ENCODE assay signal across 7 mouse cellular contexts in the genomic region with DNA sequence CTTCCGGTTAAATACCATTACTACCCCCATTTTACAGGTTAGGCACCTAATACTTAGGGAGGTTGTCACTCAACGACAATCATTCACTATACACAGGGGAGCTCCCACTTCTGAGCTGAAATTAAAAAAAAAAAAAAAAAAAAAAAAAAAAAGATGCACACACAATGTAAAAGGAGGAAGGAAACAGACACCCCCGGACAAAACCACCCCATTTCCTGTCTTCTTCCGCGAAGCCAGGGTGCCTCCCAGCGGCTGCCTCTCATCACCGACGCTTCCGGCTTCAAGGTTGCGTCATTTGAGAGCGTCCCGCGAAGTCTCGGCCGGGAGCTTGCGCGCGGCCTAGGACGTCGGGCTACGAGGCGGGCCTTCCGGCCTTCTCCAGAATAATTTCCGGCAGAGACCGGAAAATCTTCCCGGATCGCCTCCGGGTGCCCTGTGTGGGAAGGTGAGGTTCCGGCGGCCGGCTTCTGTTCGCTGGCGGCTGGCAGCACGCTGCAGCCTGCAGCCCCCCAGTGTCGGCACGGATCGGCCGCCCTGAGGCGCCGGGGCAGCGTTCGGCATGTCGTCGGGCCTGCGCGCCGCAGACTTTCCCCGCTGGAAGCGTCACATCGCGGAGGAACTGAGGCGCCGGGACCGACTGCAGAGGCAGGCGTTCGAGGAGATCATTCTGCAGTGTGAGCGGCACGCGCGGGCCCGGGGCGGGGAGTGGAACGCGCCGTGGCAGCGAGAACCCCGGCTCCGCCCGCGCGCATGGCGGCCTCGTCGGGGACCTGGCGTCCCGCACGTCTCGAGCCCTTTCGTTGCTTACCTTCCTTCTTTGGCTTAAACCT. TPM values are rescaled to one million over a fixed set of nuclear protein-coding genes. Genes with fewer than 3 reads are reported as not detected.
A peak's percentile ranks its signal among the peaks of the same experiment; 100 is the strongest.
DNase-seq lines count a peak whose midpoint lies in the region; ATAC-seq and TF ChIP-seq lines count a peak whose summit lies in the region.

A gene (plus strand): TSS at position 230 of the 830 bp plus-strand sequence.

- DNase-seq in adrenal gland, postnatal 10 days = peak; percentile 96
- DNase-seq in embryonic facial prominence, embryonic 10.5 days (ENCODE audit: low spot score) = peak; percentile 93
- peak; percentile 77 for DNase-seq in gonadal fat pad, adult 2 months (ENCODE audit: low read depth)
- peak; percentile 94 for DNase-seq in left cerebral cortex, postnatal 4 days

- peak within 1 kb of the TSS; percentile 91 for H3K9ac ChIP-seq in intestine, postnatal 0 days (ENCODE audit: low read depth, low read length)
- H3K9ac ChIP-seq in midbrain, embryonic 12.5 days (replicated peaks) = peak within 1 kb of the TSS; percentile 91

- H3K4me1 ChIP-seq in embryonic facial prominence, embryonic 10.5 days = peaks cover 11% of the 10 kb centered on the region
- 0 out of 2 replicates have a peak, but pooled peaks cover 4% of the 10 kb centered on the region for H3K4me1 ChIP-seq in intestine, postnatal 0 days (replicated peaks; ENCODE audit: control insufficient read depth, insufficient read depth, low read length)
- peaks cover 16% of the 10 kb centered on the region for H3K4me1 ChIP-seq in midbrain, embryonic 12.5 days
- peaks cover 4% of the 10 kb centered on the region; the same call in 1 of the 2 replicates for H3K4me1 ChIP-seq in small intestine, adult 2 months (ENCODE audit: control insufficient read depth, insufficient read depth, insufficient read length, low read length)

- H3K4me3 ChIP-seq in embryonic facial prominence, embryonic 10.5 days = peak within 1 kb of the TSS; percentile 85
- H3K4me3 ChIP-seq in intestine, postnatal 0 days (ENCODE audit: low read depth, low read length) = peak within 1 kb of the TSS; percentile 73
- H3K4me3 ChIP-seq in midbrain, embryonic 12.5 days = peak within 1 kb of the TSS; percentile 89
- peak within 1 kb of the TSS; percentile 98 for H3K4me3 ChIP-seq in small intestine, adult 2 months (ENCODE audit: low read depth, low read length)

- TF ChIP-seq POLR2A in small intestine, adult 2 months (IDR thresholded peaks at IDR 0.05; ENCODE audit: low read depth, low read length) = peak; percentile 76

- peak within 1 kb of the TSS; percentile 72 for H3K4me2 ChIP-seq in intestine, postnatal 0 days (replicated peaks; ENCODE audit: low read depth)
- peak within 1 kb of the TSS; percentile 78 for H3K4me2 ChIP-seq in midbrain, embryonic 12.5 days (replicated peaks)

- H3K36me3 ChIP-seq in embryonic facial prominence, embryonic 10.5 days (replicated peaks) = peaks cover 28% of the 10 kb centered on the region
- H3K36me3 ChIP-seq in intestine, postnatal 0 days (ENCODE audit: control insufficient read depth, insufficient read depth) = peaks cover 14% of the 10 kb centered on the region
- peaks cover 15% of the 10 kb centered on the region for H3K36me3 ChIP-seq in midbrain, embryonic 12.5 days
- peaks cover 6% of the 10 kb centered on the region for H3K36me3 ChIP-seq in small intestine, adult 2 months (ENCODE audit: control insufficient read depth, insufficient read depth, low read length)

- peak; percentile 70 for TF ChIP-seq CTCF in intestine, postnatal 0 days (IDR thresholded peaks at IDR 0.05; ENCODE audit: low read depth)
- peak; percentile 47; the same call in 1 of the 2 replicates for TF ChIP-seq CTCF in small intestine, adult 2 months (IDR thresholded peaks at IDR 0.05; ENCODE audit: extremely low read depth, insufficient read length, insufficient replicate concordance, low read depth, low read length)

- H3K27me3 ChIP-seq in embryonic facial prominence, embryonic 10.5 days (replicated peaks; ENCODE audit: low read depth, poor library complexity, severe bottlenecking) = no peaks in the 10 kb centered on the region
- H3K27me3 ChIP-seq in intestine, postnatal 0 days (replicated peaks; ENCODE audit: control insufficient read depth, insufficient read depth, low read length) = no peaks in the 10 kb centered on the region
- no peaks in the 10 kb centered on the region for H3K27me3 ChIP-seq in midbrain, embryonic 12.5 days
- no peaks in the 10 kb centered on the region for H3K27me3 ChIP-seq in small intestine, adult 2 months (ENCODE audit: control insufficient read depth, insufficient read depth, low read length)

- H3K9me3 ChIP-seq in embryonic facial prominence, embryonic 10.5 days = no peaks in the 10 kb centered on the region
- no peaks in the 10 kb centered on the region for H3K9me3 ChIP-seq in intestine, postnatal 0 days (ENCODE audit: control insufficient read depth)
- no peaks in the 10 kb centered on the region for H3K9me3 ChIP-seq in midbrain, embryonic 12.5 days

- peak within 1 kb of the TSS; percentile 92 for H3K27ac ChIP-seq in embryonic facial prominence, embryonic 10.5 days (replicated peaks)
- H3K27ac ChIP-seq in intestine, postnatal 0 days (ENCODE audit: low read depth, low read length) = peak within 1 kb of the TSS; percentile 90
- peak within 1 kb of the TSS; percentile 86 for H3K27ac ChIP-seq in midbrain, embryonic 12.5 days (replicated peaks)
- peak within 1 kb of the TSS; percentile 82 for H3K27ac ChIP-seq in small intestine, adult 2 months (ENCODE audit: insufficient read depth, low read depth, low read length)

- peak; percentile 96 for ATAC-seq in intestine, postnatal 0 days
- ATAC-seq in midbrain, embryonic 12.5 days (ENCODE audit: low FRiP score, low read depth) = peak; percentile 97

- WGBS in embryonic facial prominence, embryonic 10.5 days = 1% methylated on average over 79 of the region's 79 CpGs
- 1% methylated on average over 78 of the region's 79 CpGs for WGBS in intestine, postnatal 0 days
- 1% methylated on average over 79 of the region's 79 CpGs for WGBS in midbrain, embryonic 12.5 days
- under 1% methylated on average over 79 of the region's 79 CpGs for WGBS in small intestine, adult 2 months

- intact Hi-C loops in left cerebral cortex, postnatal 4 days (cut with DNase I) = loop anchor here (5.0 kb wide), 1 partner anchor 309 kb away; no protein-coding TSS in a partner anchor

RNA-seq across cellular contexts. Expression of the gene that starts here (rescaled TPM):
- 10 to 100 TPM; 33.5 to 39.2 TPM for total RNA-seq in adrenal gland, postnatal 10 days (2021)
- polyA plus RNA-seq in embryonic facial prominence, embryonic 10.5 days (2016; fragmentation: Nextera tagmentation; extraction: Ambion mirVana) = 36.6 and 41.3 TPM in 2 replicates
- polyA plus RNA-seq in gonadal fat pad, adult 2 months (2012; rRNA removed) = 26.5 and 38.2 TPM in 2 replicates
- 12.8 and 14.9 TPM in 2 replicates for polyA plus RNA-seq in intestine, postnatal 0 days (2015; fragmentation: Nextera tagmentation; extraction: Ambion mirVana)
- 10 to 100 TPM; 79.4 to 83.8 TPM for total RNA-seq in left cerebral cortex, postnatal 4 days (2021)
- 53.6 and 55.4 TPM in 2 replicates for polyA plus RNA-seq in midbrain, embryonic 12.5 days (2016; fragmentation: Nextera tagmentation; extraction: Ambion mirVana)
- 9.1 and 12.3 TPM in 2 replicates for polyA plus RNA-seq in small intestine, adult 2 months (2012; rRNA removed)

Comparison
In these comparisons a context has a peak if more than half of its experiments do, and no peak if none do; other contexts are left out.
1. Peak in every context shown above with its lines: DNase-seq, ATAC-seq, H3K4me3 ChIP-seq and H3K27ac ChIP-seq.